Mouse (Mus musculus) monocyte, adult 5-6 weeks (primary cell): ENCODE data around the gene 6030468B19Rik. TPM values are rescaled to one million over a fixed set of nuclear protein-coding genes. Genes with fewer than 3 reads are reported as not detected.

Experiments used
- ATAC-seq: fragments of 153-309, 156-312 bp; replicated peaks from 2 replicates; pipeline ENCODE4 v1.8.0; 2017; ENCODE audit warnings: mild to moderate bottlenecking; ENCODE audit not compliant: low TSS enrichment, insufficient number of reproducible peaks, severe bottlenecking, poor library complexity, low FRiP score
- total RNA-seq: library from RNA; stranded (forward); fragments of 200-1000, 200-491, 200-594 nt; gene quantifications from 3 replicates; pipeline ENCODE4 v1.2.3, GENCODE M21; 2017

Gene 6030468B19Rik
- total RNA-seq, 1 experiment from 2014 or later = not detected

- no peak for ATAC-seq
Measured at GRCm38 (mm10) chr11:117843434-117843833, 46.0 kb downstream of the 6030468B19Rik start.

GRCm38 (mm10) chr11:117844997-117845396 lies 47.5 kb downstream of the 6030468B19Rik start:
- no peak for ATAC-seq

GRCm38 (mm10) chr11:117845651-117846050 lies 48.2 kb downstream of the 6030468B19Rik start:
- no peak for ATAC-seq

GRCm38 (mm10) chr11:117846640-117847039 lies 49.2 kb downstream of the 6030468B19Rik start:
- no peak for ATAC-seq

- no peak for ATAC-seq
Measured at GRCm38 (mm10) chr11:117847593-117848215, 50.2 kb downstream of the 6030468B19Rik start.

GRCm38 (mm10) chr11:117848271-117848984 lies 51.0 kb downstream of the 6030468B19Rik start:
- peak; percentile 47 for ATAC-seq

- peak; percentile 87 for ATAC-seq
Measured at GRCm38 (mm10) chr11:117848985-117849671, 51.7 kb downstream of the 6030468B19Rik start, which contains the start of gene Birc5. Gene Birc5 (plus strand): TSS chr11:117849251.

GRCm38 (mm10) chr11:117852875-117853274 lies 55.4 kb downstream of the 6030468B19Rik start:
- no peak for ATAC-seq

GRCm38 (mm10) chr11:117854241-117854640 lies 56.8 kb downstream of the 6030468B19Rik start:
- no peak for ATAC-seq

- no peak for ATAC-seq
Measured at GRCm38 (mm10) chr11:117855360-117855759, 57.9 kb downstream of the 6030468B19Rik start.

- ATAC-seq = no peak
Measured at GRCm38 (mm10) chr11:117855975-117856374, 58.5 kb downstream of the 6030468B19Rik start.

Other genes starting within 250 kb of the 6030468B19Rik start
- gene Tnrc6c, start 143.4 kb upstream of the 6030468B19Rik start, total RNA-seq = 20.2 to 43.0 TPM (median 22.1 TPM) in 3 replicates
- 11.8 to 27.8 TPM (median 18.2 TPM) in 3 replicates for gene Tmc8, start 15.6 kb upstream of the 6030468B19Rik start, total RNA-seq
- gene Tmc6, start 15.5 kb upstream of the 6030468B19Rik start, total RNA-seq = 81.0 to 99.7 TPM (median 93.0 TPM) in 3 replicates
- gene Gm20708, start 12.0 kb downstream of the 6030468B19Rik start, total RNA-seq = 3.7 to 10.5 TPM (median 5.6 TPM) in 3 replicates
- gene Syngr2, start 12.0 kb downstream of the 6030468B19Rik start, total RNA-seq = 134 to 139 TPM (median 137 TPM) in 3 replicates
- 6.3 to 21.1 TPM (median 12.4 TPM) in 3 replicates for gene Afmid, start 28.3 kb downstream of the 6030468B19Rik start, total RNA-seq
- 2.4 to 5.5 TPM (median 3.0 TPM) in 3 replicates for gene Tk1, start 28.4 kb downstream of the 6030468B19Rik start, total RNA-seq
- gene Birc5, start 51.6 kb downstream of the 6030468B19Rik start, total RNA-seq = 2.5 to 3.4 TPM (median 2.7 TPM) in 3 replicates
- not detected in 3 replicates for gene Tmem235, start 63.1 kb downstream of the 6030468B19Rik start, total RNA-seq
- 1.6 to 6.4 TPM (median 1.9 TPM) in 3 replicates for gene Tha1, start 75.8 kb downstream of the 6030468B19Rik start, total RNA-seq
- gene Socs3, start 172.4 kb downstream of the 6030468B19Rik start, total RNA-seq = 67.9 to 84.4 TPM (median 70.9 TPM) in 3 replicates
- gene Pgs1, start 188.6 kb downstream of the 6030468B19Rik start, total RNA-seq = 20.4 to 31.7 TPM (median 30.1 TPM) in 3 replicates